Mouse (Mus musculus): Measurements from ENCODE around the gene Lrriq4.

GRCm38 (mm10) chr3:30600717-30601116 lies 43.6 kb upstream of the Lrriq4 start:
- TF ChIP-seq GATA1 (IDR thresholded peaks at IDR 0.05; ENCODE audit: low read length) (no peak), TAL1 (IDR thresholded peaks at IDR 0.05; ENCODE audit: low read length) (no peak)

All from erythroblast, embryonic 14.5 days (primary cell).